Mouse (Mus musculus): ENCODE measurements at regions not wholly inside any gene's neighbourhood (a gene's known extent, or its start where the extent isn't known, plus 50 kb on each side); places are given as distances from the start of the nearest gene placed in this dataset.

DNA sequence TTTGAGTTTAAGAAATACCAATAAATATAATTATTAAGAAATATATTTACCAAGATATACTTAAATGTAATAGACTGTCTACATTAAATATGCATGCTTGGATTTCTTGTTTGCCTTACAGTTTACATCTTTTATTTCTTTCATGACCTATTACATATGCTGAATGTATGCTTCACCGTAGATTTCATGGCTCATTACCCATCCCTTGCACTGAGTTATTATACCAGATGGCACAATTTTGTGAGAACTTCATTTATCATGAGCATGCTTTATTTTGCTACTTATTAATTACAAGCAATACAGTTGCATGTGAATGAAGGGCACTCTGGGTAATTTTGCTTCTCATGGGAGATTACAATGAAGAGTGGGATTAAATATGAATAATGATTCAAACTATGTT, 856.0 kb upstream of the Nectin3 start:
- Histone ChIP-seq H3K4me3 (no peak overlapping the region), H3K27ac (no peak overlapping the region)
- no peak for TF ChIP-seq CTCF (IDR thresholded peaks at IDR 0.05)
- intact Hi-C loops (cut with DNase I), result no loop called here
- no peak for DNase-seq (ENCODE audit: extremely low spot score in 1 of 2, low spot score in 2 of 2)

GRCm38 (mm10) chr16:47394398-47394797, 889.1 kb upstream of the Dppa4 start:
- H3K27ac ChIP-seq, result no peak overlapping the region
- H3K4me3 ChIP-seq, result no peak overlapping the region
- DNase-seq (ENCODE audit: extremely low spot score in 1 of 2, low spot score in 2 of 2), result no peak
- intact Hi-C loops (cut with DNase I), result no loop called here
- TF ChIP-seq CTCF (IDR thresholded peaks at IDR 0.05), result no peak

GRCm38 (mm10) chr16:47407067-47407466, 876.5 kb upstream of the Dppa4 start:
- TF ChIP-seq CTCF (IDR thresholded peaks at IDR 0.05), result no peak
- Histone ChIP-seq H3K27ac (no peak overlapping the region), H3K4me3 (no peak overlapping the region)
- DNase-seq (ENCODE audit: extremely low spot score in 1 of 2, low spot score in 2 of 2), result no peak
- intact Hi-C loops (cut with DNase I), result no loop called here

DNA sequence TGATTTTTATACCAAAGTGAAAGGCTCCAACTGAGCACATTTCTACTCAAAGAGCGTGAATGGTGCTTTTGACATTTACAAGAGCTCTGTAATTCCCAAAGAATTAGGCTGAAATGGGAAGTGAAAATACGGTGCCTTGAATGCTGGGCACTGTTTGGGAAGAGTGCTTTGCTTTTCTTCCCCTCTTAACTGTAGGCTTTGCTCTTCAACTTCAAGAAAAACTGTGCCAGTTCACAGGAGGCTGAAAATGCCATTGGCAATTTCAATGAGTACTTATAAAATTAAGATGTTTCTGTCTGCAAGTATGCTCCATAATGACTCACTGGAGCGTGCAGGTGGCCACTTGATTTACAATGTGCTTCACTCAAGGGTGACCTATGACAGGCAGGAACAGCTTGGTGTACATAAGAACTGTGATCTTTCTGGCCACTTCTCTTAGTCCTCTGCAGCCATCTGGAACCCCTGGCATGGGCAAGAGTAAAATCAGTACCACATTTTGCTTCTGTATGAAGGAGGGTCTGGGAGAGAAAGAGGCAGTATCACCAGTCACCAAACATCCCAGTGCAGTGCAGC, 864.8 kb upstream of the Dppa4 start:
- Histone ChIP-seq H3K4me3 (no peak overlapping the region), H3K27ac (no peak overlapping the region)
- DNase-seq (ENCODE audit: extremely low spot score in 1 of 2, low spot score in 2 of 2), result no peak
- no peak for TF ChIP-seq CTCF (IDR thresholded peaks at IDR 0.05)
- intact Hi-C loops (cut with DNase I), result no loop called here

DNA sequence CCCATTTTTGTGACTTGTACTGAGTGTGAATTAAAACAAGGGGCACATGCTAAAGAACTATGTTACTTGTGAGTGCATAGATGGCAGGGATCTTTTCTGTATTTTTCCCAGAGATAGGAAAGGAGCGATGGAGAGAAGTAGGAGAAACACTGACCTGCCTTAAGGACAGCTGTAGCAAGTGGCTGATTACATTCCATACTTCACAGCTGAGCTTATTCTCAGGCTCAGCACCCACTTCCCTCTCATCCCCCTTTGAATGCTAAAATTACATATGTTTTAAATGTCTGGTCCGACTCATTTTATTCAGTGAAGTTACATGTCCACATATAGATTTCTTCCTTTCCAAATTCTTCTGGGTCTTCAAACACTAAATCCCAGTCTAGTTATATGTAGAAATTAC, 838.5 kb upstream of the Dppa4 start:
- Histone ChIP-seq H3K27ac (no peak overlapping the region), H3K4me3 (no peak overlapping the region)
- DNase-seq (ENCODE audit: extremely low spot score in 1 of 2, low spot score in 2 of 2), result no peak
- intact Hi-C loops (cut with DNase I), result no loop called here
- no peak for TF ChIP-seq CTCF (IDR thresholded peaks at IDR 0.05)

- intact Hi-C loops (cut with DNase I), result no loop called here
- no peak for TF ChIP-seq CTCF (IDR thresholded peaks at IDR 0.05)
- Histone ChIP-seq H3K4me3 (no peak overlapping the region), H3K27ac (no peak overlapping the region)
- DNase-seq (ENCODE audit: extremely low spot score in 1 of 2, low spot score in 2 of 2), result no peak
Observed at GRCm38 (mm10) chr16:47475441-47476081, 808.0 kb upstream of the Dppa4 start.

GRCm38 (mm10) chr16:47482071-47482470, 801.5 kb upstream of the Dppa4 start:
- TF ChIP-seq CTCF (IDR thresholded peaks at IDR 0.05), result no peak
- Histone ChIP-seq H3K4me3 (no peak overlapping the region), H3K27ac (no peak overlapping the region)
- DNase-seq (ENCODE audit: extremely low spot score in 1 of 2, low spot score in 2 of 2), result no peak
- intact Hi-C loops (cut with DNase I), result no loop called here

GRCm38 (mm10) chr16:47488525-47488924, 795.0 kb upstream of the Dppa4 start:
- no peak for TF ChIP-seq CTCF (IDR thresholded peaks at IDR 0.05)
- H3K4me3 ChIP-seq, result no peak overlapping the region
- peak overlapping the region; percentile 64 for H3K27ac ChIP-seq
- DNase-seq (ENCODE audit: extremely low spot score in 1 of 2, low spot score in 2 of 2), result no peak
- intact Hi-C loops (cut with DNase I), result no loop called here

- no peak overlapping the region for H3K4me3 ChIP-seq
- intact Hi-C loops (cut with DNase I), result loop anchor here (5.0 to 10.0 kb wide), 3 partner anchors 101 to 1031 kb away; partner anchors contain the start of gene Nectin3
- peak overlapping the region; percentile 71 for H3K27ac ChIP-seq
- DNase-seq (ENCODE audit: extremely low spot score in 1 of 2, low spot score in 2 of 2), result no peak
- TF ChIP-seq CTCF (IDR thresholded peaks at IDR 0.05), result no peak
Observed at GRCm38 (mm10) chr16:47525857-47526256, 757.7 kb upstream of the Dppa4 start.

- intact Hi-C loops (cut with DNase I), result loop anchor here (5.0 to 10.0 kb wide), 3 partner anchors 101 to 1032 kb away; partner anchors contain the start of gene Nectin3
- no peak for TF ChIP-seq CTCF (IDR thresholded peaks at IDR 0.05)
- Histone ChIP-seq H3K4me3 (no peak overlapping the region), H3K27ac (peak overlapping the region; percentile 71; the same call in 1 of the 2 replicates)
- no peak for DNase-seq (ENCODE audit: extremely low spot score in 1 of 2, low spot score in 2 of 2)
Observed at GRCm38 (mm10) chr16:47526613-47527012, 756.9 kb upstream of the Dppa4 start.

- no peak overlapping the region for H3K27ac ChIP-seq
- no peak for DNase-seq (ENCODE audit: extremely low spot score in 1 of 2, low spot score in 2 of 2)
- TF ChIP-seq CTCF (IDR thresholded peaks at IDR 0.05), result no peak
- H3K4me3 ChIP-seq, result no peak overlapping the region
- intact Hi-C loops (cut with DNase I), result no loop called here
Observed at GRCm38 (mm10) chr16:47536524-47536923, 747.0 kb upstream of the Dppa4 start.

GRCm38 (mm10) chr16:47551101-47551500, 732.4 kb upstream of the Dppa4 start:
- intact Hi-C loops (cut with DNase I), result no loop called here
- no peak for DNase-seq (ENCODE audit: extremely low spot score in 1 of 2, low spot score in 2 of 2)
- TF ChIP-seq CTCF (IDR thresholded peaks at IDR 0.05), result no peak

GRCm38 (mm10) chr16:47568051-47568450, 715.5 kb upstream of the Dppa4 start:
- Histone ChIP-seq H3K27ac (no peak overlapping the region), H3K4me3 (no peak overlapping the region)
- intact Hi-C loops (cut with DNase I), result no loop called here
- TF ChIP-seq CTCF (IDR thresholded peaks at IDR 0.05), result no peak
- DNase-seq (ENCODE audit: extremely low spot score in 1 of 2, low spot score in 2 of 2), result no peak

More at GRCm38 (mm10) chr16:47551101-47551500, 732.4 kb upstream of the Dppa4 start:
- H3K4me3 ChIP-seq, result no peak overlapping the region
- H3K27ac ChIP-seq, result no peak overlapping the region

All from left cerebral cortex, adult 2 months (tissue).